Mouse (Mus musculus) neutrophil, adult 65 days (primary cell): ENCODE results near the gene Gm49384. TPM values are rescaled to one million over a fixed set of nuclear protein-coding genes. Genes with fewer than 3 reads are reported as not detected.

ENCODE experiments used
- total RNA-seq: library from RNA; stranded (reverse); gene quantifications from 2 replicates; pipeline ENCODE4 v1.2.4, GENCODE M21; 2023

Gm49384 gene
- 2.3 and 4.2 TPM in 2 replicates for total RNA-seq

DNA sequence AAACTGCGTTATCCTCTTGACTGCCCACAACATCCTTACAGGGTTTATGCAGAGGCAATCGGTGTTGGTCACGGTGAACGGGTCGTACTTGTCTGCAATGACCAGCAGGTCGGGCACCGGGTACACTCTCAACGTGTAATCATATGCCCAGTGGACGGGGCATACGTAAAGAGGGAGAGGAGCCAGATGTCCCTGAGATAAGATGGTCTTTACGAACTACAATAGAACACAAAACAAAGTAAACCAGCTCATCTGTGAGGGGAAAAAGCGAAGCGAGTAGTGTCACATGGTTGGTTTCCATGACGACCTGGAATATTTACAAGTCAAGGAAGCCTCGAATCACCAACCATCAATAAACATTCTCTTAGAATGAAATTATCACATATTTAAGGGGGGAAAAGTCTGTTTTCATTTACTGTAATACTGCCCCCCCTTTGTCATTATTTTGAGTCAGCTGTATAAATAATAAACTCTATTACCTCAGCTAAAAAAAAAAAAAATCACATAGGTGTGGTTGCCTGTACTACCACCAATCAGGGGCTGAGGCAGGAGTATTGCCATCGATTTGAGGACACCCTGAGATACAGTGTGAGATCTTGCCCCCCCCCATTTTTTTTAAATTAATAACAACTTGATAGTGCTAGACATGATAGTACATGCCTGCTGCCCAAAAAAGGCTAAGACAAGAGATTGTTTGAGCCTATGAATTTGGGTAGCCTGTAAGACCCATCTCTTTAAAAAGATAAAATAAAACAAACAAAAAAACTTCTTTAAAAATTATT lies at the start of gene Gm49384:
Gm49384 (minus strand) TSS at position 216 of the 782 bp plus-strand sequence.

DNA sequence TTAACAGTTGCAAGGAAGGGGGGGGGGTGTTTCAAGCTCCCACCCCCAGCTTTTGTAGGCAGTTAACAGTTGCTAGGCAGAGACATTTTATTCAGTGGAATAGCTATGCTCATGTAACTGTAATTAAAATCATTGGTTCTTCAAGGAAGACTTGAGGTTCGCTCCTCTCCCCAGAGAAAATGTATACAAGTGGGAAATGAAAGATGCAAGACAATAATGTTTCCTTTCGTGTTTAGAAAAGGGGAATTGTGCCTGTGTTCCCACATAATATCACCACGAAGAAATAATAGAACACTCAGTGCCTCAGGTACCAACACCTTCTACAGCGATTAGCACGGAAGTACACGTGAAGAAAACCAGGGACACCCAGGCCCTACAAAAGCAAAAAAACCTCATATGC lies 36.8 kb upstream of the Gm49384 start, which contains the start of gene Klhdc1:
Klhdc1 (plus strand) TSS at position 301 of the 400 bp plus-strand sequence.

DNA sequence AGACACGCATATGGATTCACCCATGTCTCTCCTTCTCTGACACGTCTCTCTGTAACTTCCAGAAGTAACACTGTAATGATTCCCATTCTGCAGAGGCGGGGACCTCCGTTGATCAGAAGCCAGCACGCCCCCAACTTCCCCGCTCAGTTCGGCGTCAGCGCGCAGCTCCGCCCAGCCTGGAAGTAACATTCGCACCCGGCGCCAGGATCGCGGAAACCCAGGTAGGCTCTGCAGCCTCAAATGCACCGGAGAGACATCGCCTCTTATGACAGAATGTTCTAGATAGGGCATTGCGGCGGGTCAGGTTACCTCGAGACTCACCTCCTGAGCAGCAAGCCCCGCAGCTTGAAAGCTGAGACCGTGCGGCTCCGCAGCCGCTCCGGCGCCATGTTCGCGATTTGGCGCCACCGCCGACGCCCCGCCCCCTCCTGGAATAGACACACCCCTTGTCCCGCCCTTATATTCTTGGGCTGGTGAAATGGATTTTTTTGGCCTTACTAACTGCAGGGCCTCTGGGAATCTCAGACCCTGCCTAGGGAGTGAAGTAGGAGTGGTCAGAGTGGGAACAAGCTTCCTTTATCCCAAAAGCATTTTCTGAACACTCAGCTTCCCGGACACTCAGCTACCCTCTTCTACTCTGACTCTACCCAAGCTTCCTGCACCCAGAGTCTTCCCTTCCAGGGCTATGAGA lies 23.9 kb upstream of the Gm49384 start, which contains the start of gene Pole2:
Pole2 (minus strand) TSS at position 420 of the 691 bp plus-strand sequence.

DNA sequence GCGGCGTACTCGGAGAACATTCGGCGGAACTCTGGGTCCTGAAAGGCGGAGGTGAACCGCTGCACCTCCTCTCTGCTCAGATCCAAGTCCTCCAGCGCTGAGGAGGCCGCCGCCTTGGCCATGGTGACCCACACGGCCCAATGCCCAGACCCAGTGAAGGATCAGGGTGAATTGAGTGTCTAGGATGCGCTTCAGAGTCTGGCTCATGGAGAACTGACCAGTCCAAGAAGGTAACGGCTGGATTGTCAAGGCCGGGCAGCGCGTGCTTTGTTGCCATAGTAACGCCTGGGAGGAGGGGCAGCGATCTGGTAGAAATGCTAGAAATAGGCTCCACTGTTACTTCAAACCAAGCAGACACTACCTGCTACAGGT lies 5.9 kb downstream of the Gm49384 start, which contains the start of gene Dnaaf2:
Dnaaf2 (minus strand) TSS at position 266 of the 372 bp plus-strand sequence.

DNA sequence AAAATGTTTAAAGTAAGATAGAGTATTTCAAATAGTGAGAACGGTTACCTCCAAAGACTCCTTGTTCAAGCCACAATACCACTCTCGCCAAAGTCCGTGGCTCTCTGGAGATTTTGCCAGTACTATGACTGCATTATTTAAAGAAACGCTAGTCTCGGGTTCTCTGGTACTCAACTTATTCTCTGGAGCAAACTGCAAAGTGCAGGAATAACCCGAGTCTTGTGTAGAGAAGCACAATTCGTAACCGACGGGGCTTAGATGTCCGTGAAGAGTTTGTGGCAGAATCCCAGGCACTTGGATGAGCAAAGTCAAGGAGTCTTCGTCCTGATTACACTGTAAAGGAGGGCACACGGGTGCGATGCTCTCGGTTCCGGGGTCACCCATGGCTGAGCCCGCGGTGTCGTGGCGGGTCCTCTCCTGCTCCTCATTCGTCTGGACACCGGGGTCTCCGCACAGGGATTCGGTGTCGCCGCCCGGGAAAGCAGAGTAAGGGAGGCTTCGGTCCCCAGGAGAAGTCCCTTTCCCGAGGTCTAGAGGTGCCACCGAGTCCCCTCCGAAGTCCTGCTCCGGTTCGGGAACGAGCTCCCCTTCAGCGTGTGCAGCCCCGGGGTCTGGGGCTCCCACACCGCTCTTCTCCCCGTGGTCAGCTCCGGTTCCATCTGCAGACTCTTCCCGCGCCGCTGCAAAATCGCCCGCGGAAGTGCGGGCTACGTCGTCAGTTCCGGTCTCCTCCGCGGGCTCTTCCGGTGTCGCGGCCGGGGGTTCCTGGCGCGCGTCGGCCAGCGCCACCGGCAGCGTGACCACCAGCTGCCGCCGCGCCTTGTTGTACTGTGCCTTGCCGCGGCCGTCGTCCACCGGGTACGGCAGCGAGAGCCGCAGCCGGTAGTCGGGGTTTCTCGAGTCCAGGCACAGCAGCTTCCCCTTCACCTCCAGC lies 7.4 kb downstream of the Gm49384 start, which contains the start of gene Gm49383:
Gm49383 (minus strand) TSS at position 661 of the 934 bp plus-strand sequence.

DNA sequence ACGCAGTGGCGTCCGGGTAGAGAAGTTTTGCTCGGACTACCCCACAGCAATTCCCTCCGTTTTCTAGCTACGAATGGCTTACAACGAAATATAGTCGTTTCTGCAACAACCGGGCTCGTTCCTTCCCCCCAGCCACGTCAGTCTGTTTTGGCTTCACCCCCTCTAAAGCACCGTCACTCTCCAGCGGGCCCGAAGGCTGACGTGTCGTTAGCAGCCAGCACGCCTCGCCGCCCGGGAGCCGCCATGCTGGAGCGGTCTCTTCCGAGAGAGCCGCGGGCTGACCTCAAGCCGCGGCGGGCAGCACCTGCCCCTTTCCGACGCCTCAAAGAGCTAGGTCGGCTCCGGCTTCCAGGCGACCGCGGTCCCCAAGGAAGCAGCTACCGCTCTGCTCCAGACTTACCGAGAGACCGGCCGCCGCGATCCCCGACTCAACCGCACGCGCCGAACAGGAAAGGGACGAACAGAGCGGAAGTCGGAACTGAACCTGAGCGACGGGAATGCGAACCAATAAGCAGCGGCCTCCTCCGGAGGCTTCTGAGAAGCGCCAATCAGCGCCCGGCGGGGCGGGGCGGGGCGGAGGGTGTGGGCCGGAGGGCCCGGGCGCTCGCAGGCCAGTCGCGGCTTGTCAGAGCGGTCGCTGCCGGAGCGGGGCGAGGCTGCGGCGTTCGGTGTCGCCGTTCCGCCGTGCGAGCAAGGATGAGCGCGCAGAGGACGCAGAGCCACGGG lies 20.3 kb downstream of the Gm49384 start, which contains the start of the genes Rpl36al and Mgat2:
Rpl36al (minus strand) TSS at position 501 of the 726 bp plus-strand sequence.
Mgat2 (plus strand) TSS at position 575 of the 726 bp plus-strand sequence.

DNA sequence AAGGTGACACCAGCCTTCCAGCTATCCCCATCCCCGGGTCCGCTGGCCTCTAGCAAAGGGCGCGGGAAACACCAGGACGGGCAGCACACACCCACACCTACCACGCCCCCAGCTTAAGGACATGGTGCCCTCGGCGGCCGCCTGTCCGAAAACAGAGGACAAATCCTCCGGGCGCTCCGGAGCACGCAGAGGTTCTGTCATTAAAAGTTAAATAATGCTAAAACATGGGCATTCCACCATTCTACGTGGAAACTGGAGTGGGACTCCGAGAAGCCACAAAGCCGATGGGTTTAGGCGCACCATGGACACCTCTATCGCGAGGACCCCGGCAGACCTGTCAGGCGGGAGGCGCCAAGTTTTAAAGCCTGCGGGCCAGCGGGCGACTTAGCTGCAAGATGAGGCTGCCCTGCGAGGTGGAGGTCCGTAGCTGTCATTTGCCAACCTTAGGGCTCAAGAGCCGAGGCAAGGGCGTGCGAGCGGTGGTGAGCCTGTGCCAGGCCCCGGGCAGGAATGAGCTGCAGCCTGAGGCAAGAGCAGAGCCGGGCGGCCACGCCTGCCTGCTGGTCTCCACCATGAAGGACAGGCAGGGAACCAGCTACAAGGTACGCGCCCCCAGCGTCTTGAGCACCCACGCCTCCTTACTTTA lies 35.5 kb downstream of the Gm49384 start, which contains the start of gene Lrr1:
Lrr1 (plus strand) TSS at position 354 of the 646 bp plus-strand sequence.

DNA sequence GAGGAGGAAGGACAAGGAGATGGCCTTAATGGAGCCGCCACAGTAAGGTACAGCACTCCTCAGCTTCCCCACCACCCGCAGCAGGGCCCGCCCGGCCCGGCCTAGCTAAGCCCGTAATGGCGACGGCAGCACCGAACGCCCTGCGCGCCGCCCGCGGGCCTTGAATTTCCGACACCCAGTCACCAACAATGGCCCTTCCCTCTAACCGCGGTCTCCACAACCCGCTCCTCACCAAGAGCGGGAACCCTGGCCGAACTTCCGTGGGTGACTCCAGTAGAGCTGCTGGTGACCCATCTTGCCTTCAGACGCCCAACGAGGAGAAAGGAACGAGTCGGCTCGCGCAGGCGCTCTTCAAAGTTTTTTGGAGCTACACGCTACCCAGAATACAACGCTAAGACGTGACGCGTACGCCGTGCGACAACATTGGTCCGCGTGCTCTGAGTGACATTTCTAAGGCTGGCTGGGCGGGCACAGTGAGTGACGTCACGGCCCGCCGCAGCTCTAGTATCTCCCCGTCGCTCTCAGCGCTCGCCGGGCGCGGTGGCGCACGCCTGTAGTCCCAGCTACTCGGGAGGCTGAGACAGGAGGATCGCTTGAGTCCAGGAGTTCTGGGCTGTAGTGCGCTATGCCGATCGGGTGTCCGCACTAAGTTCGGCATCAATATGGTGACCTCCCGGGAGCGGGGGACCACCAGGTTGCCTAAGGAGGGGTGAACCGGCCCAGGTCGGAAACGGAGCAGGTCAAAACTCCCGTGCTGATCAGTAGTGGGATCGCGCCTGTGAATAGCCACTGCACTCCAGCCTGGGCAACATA lies 45.1 kb downstream of the Gm49384 start, which contains the start of gene Rps29:
Rps29 (minus strand) TSS at position 422 of the 813 bp plus-strand sequence.

Other genes starting within 250 kb of the Gm49384 start
- gene Rps29, start 45.1 kb downstream of the Gm49384 start, total RNA-seq = 658 and 1,139 TPM in 2 replicates
- 5.7 and 6.2 TPM in 2 replicates for gene Lrr1, start 35.5 kb downstream of the Gm49384 start, total RNA-seq
- gene Rpl36al, start 20.2 kb downstream of the Gm49384 start, total RNA-seq = 133 and 180 TPM in 2 replicates
- 25.7 and 26.3 TPM in 2 replicates for gene Mgat2, start 20.1 kb downstream of the Gm49384 start, total RNA-seq
- 3.2 and 5.3 TPM in 2 replicates for gene Gm49383, start 7.2 kb downstream of the Gm49384 start, total RNA-seq
- gene Dnaaf2, start 5.8 kb downstream of the Gm49384 start, total RNA-seq = 1.3 and 1.7 TPM in 2 replicates
- gene Pole2, start 23.9 kb upstream of the Gm49384 start, total RNA-seq = 5.8 and 8.6 TPM in 2 replicates
- gene Klhdc1, start 36.9 kb upstream of the Gm49384 start, total RNA-seq = 0.34 and 0.63 TPM in 2 replicates
- gene Klhdc2, start 92.4 kb upstream of the Gm49384 start, total RNA-seq = 20.7 and 20.9 TPM in 2 replicates
- 35.0 and 43.5 TPM in 2 replicates for gene Nemf, start 152.9 kb upstream of the Gm49384 start, total RNA-seq
- 163 and 204 TPM in 2 replicates for gene Arf6, start 167.9 kb upstream of the Gm49384 start, total RNA-seq
- 0.93 and 1.9 TPM in 2 replicates for gene Gm9887, start 168.2 kb upstream of the Gm49384 start, total RNA-seq